Mouse (Mus musculus) megakaryocyte, adult 5-6 weeks (primary cell): ENCODE data around the gene Samd5. TPM values are rescaled to one million over a fixed set of nuclear protein-coding genes. Genes with fewer than 3 reads are reported as not detected.

ENCODE experiments used
- ATAC-seq: 2 replicates; pipeline ENCODE4 v1.8.0; 2016; ENCODE audit warnings: mild to moderate bottlenecking, inconsistent platforms; ENCODE audit not compliant: poor library complexity, severe bottlenecking
- total RNA-seq, 2 experiments: library from RNA; stranded (forward) in 1 of 2; stranded (reverse) in 1 of 2; fragments of 153-499, 151-499 nt in 1 of 2; fragments of 221-1000, 200-1000 nt in 1 of 2; gene quantifications; 2 replicates each; pipeline versions ENCODE4 v1.2.3 to v1.2.4; 2015 to 2017

Samd5 gene
- total RNA-seq, 2 experiments from 2014 or later: not detected

GRCm38 (mm10) chr10:9652946-9653345 is 22.1 kb downstream of the Samd5 start:
- no peak for ATAC-seq

GRCm38 (mm10) chr10:9650050-9650825 is 24.8 kb downstream of the Samd5 start:
- no peak for ATAC-seq

GRCm38 (mm10) chr10:9648464-9648863 is 26.5 kb downstream of the Samd5 start:
- no peak for ATAC-seq

GRCm38 (mm10) chr10:9647741-9648140 is 27.3 kb downstream of the Samd5 start:
- ATAC-seq: no peak

- no peak for ATAC-seq
Measured at GRCm38 (mm10) chr10:9646391-9646790, 28.6 kb downstream of the Samd5 start.

- ATAC-seq: no peak
Measured at GRCm38 (mm10) chr10:9643531-9643930, 31.5 kb downstream of the Samd5 start.

GRCm38 (mm10) chr10:9642077-9642476 is 32.9 kb downstream of the Samd5 start:
- no peak for ATAC-seq

GRCm38 (mm10) chr10:9640678-9641077 is 34.3 kb downstream of the Samd5 start:
- no peak for ATAC-seq

GRCm38 (mm10) chr10:9640056-9640455 is 35.0 kb downstream of the Samd5 start:
- ATAC-seq: no peak

- no peak for ATAC-seq
Measured at GRCm38 (mm10) chr10:9625356-9625755, 49.7 kb downstream of the Samd5 start.

- ATAC-seq: no peak
Measured at GRCm38 (mm10) chr10:9621926-9622688, 52.9 kb downstream of the Samd5 start.

- ATAC-seq: no peak
Measured at GRCm38 (mm10) chr10:9621055-9621454, 54.0 kb downstream of the Samd5 start.

- ATAC-seq: no peak
Measured at GRCm38 (mm10) chr10:9615009-9615408, 60.0 kb downstream of the Samd5 start.

GRCm38 (mm10) chr10:9608854-9609253 is 66.2 kb downstream of the Samd5 start:
- no peak for ATAC-seq

- ATAC-seq: no peak
Measured at GRCm38 (mm10) chr10:9607155-9607554, 67.9 kb downstream of the Samd5 start.

GRCm38 (mm10) chr10:9605635-9606034 is 69.4 kb downstream of the Samd5 start:
- no peak for ATAC-seq

GRCm38 (mm10) chr10:9603290-9603689 is 71.7 kb downstream of the Samd5 start:
- no peak for ATAC-seq

GRCm38 (mm10) chr10:9602845-9603244 is 72.2 kb downstream of the Samd5 start:
- no peak for ATAC-seq

GRCm38 (mm10) chr10:9602389-9602788 is 72.6 kb downstream of the Samd5 start:
- ATAC-seq: no peak

GRCm38 (mm10) chr10:9596228-9596627 is 78.8 kb downstream of the Samd5 start:
- ATAC-seq: no peak

GRCm38 (mm10) chr10:9594666-9595065 is 80.3 kb downstream of the Samd5 start:
- no peak for ATAC-seq

GRCm38 (mm10) chr10:9590606-9591005 is 84.4 kb downstream of the Samd5 start:
- ATAC-seq: no peak
